Mouse (Mus musculus) ovary, postnatal 10 days (tissue): ENCODE measurements around the gene 5330417H12Rik.

Source experiments
- DNase-seq: peaks from one replicate; pipeline ENCODE4 v3.0.0; 2022; ENCODE audit warnings: low spot score

The 5330417H12Rik gene

DNA sequence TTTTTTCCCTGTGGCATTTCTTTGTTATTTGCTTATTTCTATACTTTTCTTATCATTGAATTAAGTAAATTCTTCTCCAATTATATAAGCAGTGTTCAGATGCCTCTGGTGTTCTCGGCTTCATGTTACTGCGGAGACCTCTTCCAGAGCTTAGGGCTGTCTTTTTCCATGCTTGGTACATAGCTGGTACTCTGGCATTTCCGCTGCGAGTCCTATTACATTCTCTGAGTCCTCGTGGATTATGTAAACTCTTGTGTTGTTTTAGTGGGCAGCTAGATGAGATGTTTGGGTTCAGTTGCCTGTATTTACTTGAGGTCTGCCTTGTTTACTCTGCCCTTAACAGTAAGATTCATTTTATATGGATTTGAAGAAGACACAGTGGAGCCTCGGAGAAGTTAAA lies 820 bp upstream of the 5330417H12Rik start:
- DNase-seq = no peak

DNA sequence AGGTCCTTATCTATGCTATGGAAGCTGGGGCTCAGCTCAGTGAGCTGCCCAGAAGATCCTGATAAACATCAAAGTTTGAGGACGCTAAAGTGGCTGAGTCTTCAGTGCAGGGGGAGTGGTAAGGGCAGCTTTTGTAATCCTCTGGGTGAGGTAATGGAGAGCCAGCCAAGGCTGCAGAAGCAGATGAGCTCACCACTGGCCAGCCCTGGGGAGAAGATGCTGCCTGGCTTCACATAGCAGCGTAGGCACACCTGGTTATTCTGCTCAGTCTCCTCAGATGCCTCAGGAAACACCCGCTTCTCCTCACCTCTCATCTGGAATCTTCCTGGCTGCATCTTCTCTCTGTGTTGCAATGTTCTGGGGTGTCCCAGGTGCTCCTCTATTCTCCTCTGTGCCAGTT lies 529 bp downstream of the 5330417H12Rik start:
- no peak for DNase-seq

DNA sequence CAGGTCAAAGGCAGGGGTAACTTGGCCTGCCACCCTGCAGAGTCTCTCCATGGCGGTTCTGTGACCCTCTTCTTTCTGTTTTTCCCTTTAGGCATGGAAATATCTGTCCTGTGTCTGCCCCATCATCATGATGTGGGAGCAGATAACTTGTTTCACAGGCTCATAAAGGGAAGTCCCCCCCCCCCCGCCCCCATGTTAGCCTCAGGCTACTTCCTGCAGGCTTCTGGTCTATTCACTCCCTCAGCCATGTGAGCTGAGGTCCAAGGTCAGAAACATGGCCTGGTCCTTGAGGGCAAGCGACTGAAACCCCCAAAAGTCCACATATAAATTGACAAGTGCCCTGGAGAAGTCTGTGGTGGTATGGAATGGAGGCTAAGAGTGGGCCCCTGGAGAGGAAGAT lies 4.8 kb downstream of the 5330417H12Rik start:
- DNase-seq = no peak

DNA sequence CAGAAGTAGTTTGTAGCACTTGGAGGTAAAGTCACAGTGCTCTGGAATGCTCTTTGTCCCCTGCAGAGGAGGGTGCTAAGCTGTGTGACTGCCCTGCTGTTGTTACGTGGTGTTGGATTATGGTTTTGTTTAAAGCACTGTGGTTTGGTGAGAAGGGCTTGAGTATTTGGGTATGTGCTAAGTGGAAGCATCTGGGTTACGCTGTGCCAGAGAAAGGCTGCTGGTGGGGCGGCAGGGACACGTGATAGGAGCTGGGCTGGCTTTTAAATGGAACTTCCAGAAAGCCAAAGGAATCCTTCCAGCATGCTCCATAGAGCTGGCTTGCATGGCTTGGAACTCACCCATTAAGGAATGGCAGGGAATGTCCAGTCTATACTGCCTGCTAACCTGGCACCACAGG lies 5.7 kb downstream of the 5330417H12Rik start:
- DNase-seq = no peak

DNA sequence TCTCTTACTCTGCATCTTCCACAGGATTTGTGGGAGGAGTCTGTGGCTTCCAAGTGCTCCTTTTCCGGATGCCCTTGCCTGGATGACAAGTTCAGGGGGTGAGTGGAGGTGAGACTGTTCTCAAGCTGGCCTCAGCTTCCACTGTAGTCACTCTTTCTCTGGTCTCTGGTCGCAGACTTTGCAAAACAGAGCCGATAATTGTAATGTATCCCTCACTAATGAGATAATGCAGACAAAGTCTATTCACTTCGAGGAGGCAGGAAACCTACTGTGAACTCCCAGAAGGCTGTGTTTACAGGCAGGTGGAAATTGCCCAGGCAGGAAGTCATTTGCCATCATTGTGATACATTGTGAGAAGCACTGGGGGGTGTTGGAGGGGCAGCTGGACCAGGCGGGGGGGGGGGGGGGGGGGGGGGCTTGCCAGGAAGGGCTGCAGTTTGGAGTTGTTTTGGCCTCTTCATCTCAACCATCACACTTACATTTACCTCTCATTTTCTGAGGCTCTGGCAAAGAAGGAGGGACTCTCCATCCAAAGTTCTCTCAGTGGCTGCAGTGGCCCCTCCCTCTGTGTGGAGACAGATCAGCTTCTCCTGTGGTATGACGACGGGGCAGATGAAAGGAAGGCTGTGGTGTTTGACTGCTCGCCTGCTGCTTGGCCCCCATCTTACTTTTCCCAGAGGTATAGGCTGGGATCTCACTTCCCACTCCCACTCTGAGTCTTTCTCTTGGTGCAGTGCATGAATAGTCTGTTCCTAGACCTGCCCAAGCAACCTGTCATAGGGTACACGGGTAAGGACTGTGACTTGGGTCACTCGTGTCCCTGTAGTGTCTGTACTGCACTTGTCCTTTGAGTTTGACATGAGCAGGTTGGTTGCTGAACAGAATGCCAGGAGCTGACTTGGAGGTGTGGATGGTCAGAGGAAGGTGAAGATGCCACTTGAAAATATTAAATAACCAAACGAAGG lies 6.7 kb downstream of the 5330417H12Rik start:
- no peak for DNase-seq

DNA sequence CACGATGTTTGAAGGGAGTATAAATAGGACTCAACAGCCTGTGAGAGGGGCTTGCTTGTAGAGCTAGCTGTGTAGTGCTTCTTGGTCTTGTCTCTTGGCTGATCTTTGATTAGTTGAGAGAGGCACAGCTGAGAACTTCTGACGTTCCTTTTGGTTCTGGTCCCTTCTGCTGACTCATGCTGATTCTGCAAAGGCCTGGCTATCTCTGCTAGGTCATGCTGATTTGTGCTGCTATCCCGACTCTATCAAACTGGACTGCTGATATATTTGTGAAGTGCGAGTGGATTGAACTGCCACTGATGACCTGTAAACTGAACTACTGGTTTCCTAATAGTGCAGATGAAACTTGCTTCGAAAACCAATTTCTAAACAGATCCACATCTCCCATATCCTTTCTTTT lies 14.1 kb downstream of the 5330417H12Rik start:
- no peak for DNase-seq

- DNase-seq = no peak
Observed at GRCm38 (mm10) chr7:107609622-107610255, 15.2 kb downstream of the 5330417H12Rik start.

DNA sequence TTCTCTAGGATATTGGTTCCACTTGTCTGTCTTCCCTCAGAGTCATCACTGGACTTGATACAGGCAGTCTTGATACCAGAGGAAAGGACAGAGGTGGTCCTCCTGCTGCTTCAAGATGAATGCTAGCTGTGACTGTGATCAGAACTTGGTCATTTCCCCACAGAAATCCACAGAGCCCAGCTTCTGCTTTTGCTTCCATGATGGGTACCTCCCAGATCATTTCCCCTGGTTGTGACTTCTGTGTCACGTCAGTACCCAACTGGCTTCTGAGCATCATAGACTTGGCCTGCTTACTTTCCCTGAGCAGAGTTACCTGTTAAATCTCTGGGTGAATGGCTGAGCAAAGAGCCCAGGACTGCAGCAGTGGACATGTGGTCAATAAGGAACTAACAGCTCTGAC lies 17.2 kb downstream of the 5330417H12Rik start:
- no peak for DNase-seq

- no peak for DNase-seq
Observed at GRCm38 (mm10) chr7:107602913-107603312, 22.0 kb downstream of the 5330417H12Rik start.

- DNase-seq = no peak
Observed at GRCm38 (mm10) chr7:107602505-107602904, 22.5 kb downstream of the 5330417H12Rik start.

GRCm38 (mm10) chr7:107600651-107601050 lies 24.3 kb downstream of the 5330417H12Rik start:
- DNase-seq = no peak

DNA sequence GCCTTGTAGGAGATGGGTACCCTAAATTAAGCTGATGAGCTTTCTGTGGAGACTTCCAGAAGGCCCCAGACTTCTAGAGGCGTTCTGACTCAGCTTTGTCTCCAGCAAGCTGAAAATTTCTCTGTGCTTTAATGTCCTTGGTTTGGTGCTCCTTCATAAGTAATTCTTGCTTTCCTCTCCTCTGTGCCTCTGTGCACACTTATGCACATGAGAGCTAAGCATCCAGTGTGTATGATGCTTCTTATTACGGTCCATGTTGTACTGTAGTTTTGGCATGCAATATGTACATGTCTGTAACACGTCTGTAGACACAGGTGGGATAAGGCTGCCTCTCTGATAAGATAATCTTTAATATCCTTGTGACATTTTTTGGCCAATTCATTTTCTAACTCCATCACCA lies 27.0 kb downstream of the 5330417H12Rik start:
- DNase-seq = no peak

GRCm38 (mm10) chr7:107596753-107597152 lies 28.2 kb downstream of the 5330417H12Rik start:
- DNase-seq = no peak

GRCm38 (mm10) chr7:107595426-107595825 lies 29.5 kb downstream of the 5330417H12Rik start:
- no peak for DNase-seq

DNA sequence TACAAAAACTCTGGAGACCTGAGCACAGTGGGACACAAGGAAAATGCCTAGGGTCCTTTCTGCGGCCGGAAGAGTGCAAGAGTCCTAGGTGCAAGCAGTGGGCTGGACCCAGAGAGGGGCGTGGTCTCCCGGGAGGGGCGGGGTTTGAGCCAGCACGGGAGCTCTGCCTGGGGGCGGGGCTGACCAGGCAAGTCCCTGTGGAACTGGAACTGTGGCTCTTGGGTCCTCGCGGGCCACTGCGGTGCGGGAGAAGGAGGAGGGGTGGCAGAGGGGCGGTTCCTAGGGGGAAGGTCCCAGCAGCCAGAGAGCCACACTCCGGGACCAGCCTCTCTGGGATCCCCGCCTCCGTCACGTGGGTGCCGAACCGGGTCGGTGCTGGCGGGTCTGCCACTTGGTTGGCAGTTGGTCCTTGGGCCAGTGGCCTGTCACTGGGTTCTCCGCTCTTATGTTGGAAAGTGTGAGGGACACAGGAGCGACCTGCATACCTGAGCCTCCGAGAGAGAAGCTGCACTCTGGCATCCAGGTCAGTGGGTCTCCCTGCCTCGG lies 30.0 kb downstream of the 5330417H12Rik start, which contains the start of gene Ppfibp2:
TSS of gene Ppfibp2 (plus strand) at position 351 of the 546 bp plus-strand sequence.
- peak; percentile 71 for DNase-seq

- no peak for DNase-seq
Observed at GRCm38 (mm10) chr7:107594325-107594856, 30.6 kb downstream of the 5330417H12Rik start.

- DNase-seq = no peak
Observed at GRCm38 (mm10) chr7:107593904-107594303, 31.1 kb downstream of the 5330417H12Rik start.

- DNase-seq = no peak
Observed at GRCm38 (mm10) chr7:107592641-107593040, 32.3 kb downstream of the 5330417H12Rik start.

GRCm38 (mm10) chr7:107574276-107574675 lies 50.7 kb downstream of the 5330417H12Rik start:
- DNase-seq = no peak
